Mouse (Mus musculus): Measurements from ENCODE around the gene Sh3bgrl3.
A peak's percentile ranks its signal among the peaks of the same experiment; 100 is the strongest.

Sh3bgrl3 gene

GRCm38 (mm10) chr4:134128983-134129362, 384 bp upstream of the Sh3bgrl3 start:
- no peak for DNase-seq (ENCODE audit: low spot score)

GRCm38 (mm10) chr4:134127793-134128192, 796 bp downstream of the Sh3bgrl3 start:
- no peak for DNase-seq (ENCODE audit: low spot score)

GRCm38 (mm10) chr4:134127121-134127455, 1.5 kb downstream of the Sh3bgrl3 start:
- DNase-seq (ENCODE audit: low spot score) = no peak

- DNase-seq (ENCODE audit: low spot score) = no peak
Measured at GRCm38 (mm10) chr4:134126300-134127120, 2.1 kb downstream of the Sh3bgrl3 start.

- DNase-seq (ENCODE audit: low spot score) = peak; percentile 41
Measured at GRCm38 (mm10) chr4:134125383-134126060, 3.1 kb downstream of the Sh3bgrl3 start.

- peak; percentile 51 for DNase-seq (ENCODE audit: low spot score)
Measured at GRCm38 (mm10) chr4:134123680-134124551, 4.7 kb downstream of the Sh3bgrl3 start.

- no peak for DNase-seq (ENCODE audit: low spot score)
Measured at GRCm38 (mm10) chr4:134123147-134123546, 5.4 kb downstream of the Sh3bgrl3 start.

- DNase-seq (ENCODE audit: low spot score) = peak; percentile 37
Measured at GRCm38 (mm10) chr4:134122281-134122680, 6.3 kb downstream of the Sh3bgrl3 start.

- peak; percentile 34 for DNase-seq (ENCODE audit: low spot score)
Measured at GRCm38 (mm10) chr4:134121571-134121970, 7.0 kb downstream of the Sh3bgrl3 start.

GRCm38 (mm10) chr4:134120916-134121315, 7.7 kb downstream of the Sh3bgrl3 start:
- DNase-seq (ENCODE audit: low spot score) = peak; percentile 39

- peak; percentile 36 for DNase-seq (ENCODE audit: low spot score)
Measured at GRCm38 (mm10) chr4:134120192-134120805, 8.3 kb downstream of the Sh3bgrl3 start.

GRCm38 (mm10) chr4:134119644-134120043, 8.9 kb downstream of the Sh3bgrl3 start:
- peak; percentile 56 for DNase-seq (ENCODE audit: low spot score)

- DNase-seq (ENCODE audit: low spot score) = no peak
Measured at GRCm38 (mm10) chr4:134119042-134119441, 9.5 kb downstream of the Sh3bgrl3 start.

- DNase-seq (ENCODE audit: low spot score) = no peak
Measured at GRCm38 (mm10) chr4:134118126-134118800, 10.3 kb downstream of the Sh3bgrl3 start.

GRCm38 (mm10) chr4:134117012-134117411, 11.6 kb downstream of the Sh3bgrl3 start:
- DNase-seq (ENCODE audit: low spot score) = no peak

- no peak for DNase-seq (ENCODE audit: low spot score)
Measured at GRCm38 (mm10) chr4:134116501-134116900, 12.1 kb downstream of the Sh3bgrl3 start.

GRCm38 (mm10) chr4:134115215-134116144, 13.1 kb downstream of the Sh3bgrl3 start:
- DNase-seq (ENCODE audit: low spot score) = no peak

GRCm38 (mm10) chr4:134114038-134114437, 14.6 kb downstream of the Sh3bgrl3 start:
- no peak for DNase-seq (ENCODE audit: low spot score)

GRCm38 (mm10) chr4:134113356-134113994, 15.1 kb downstream of the Sh3bgrl3 start:
- no peak for DNase-seq (ENCODE audit: low spot score)

GRCm38 (mm10) chr4:134112403-134112802, 16.2 kb downstream of the Sh3bgrl3 start:
- no peak for DNase-seq (ENCODE audit: low spot score)

Measured in testis, postnatal 10 days (tissue).